Mouse (Mus musculus) layer of hippocampus, postnatal 25 days (tissue): Measurements from ENCODE around the gene Vcan. TPM values are rescaled to one million over a fixed set of nuclear protein-coding genes. Genes with fewer than 3 reads are reported as not detected.

ENCODE experiments used
- DNase-seq, 2 experiments: peaks; one replicate each; pipeline ENCODE4 v3.0.0; 2022; ENCODE audit warnings: mixed read lengths in 2 of 2, low spot score in 1 of 2; ENCODE audit errors: extremely low spot score in 1 of 2
- total RNA-seq, 2 experiments: library from RNA; stranded (reverse); gene quantifications; 2 replicates each; pipeline ENCODE4 v1.2.3; 2021

The Vcan gene
- total RNA-seq, 2 experiments from 2014 or later = 17.5 to 17.7 TPM

DNA sequence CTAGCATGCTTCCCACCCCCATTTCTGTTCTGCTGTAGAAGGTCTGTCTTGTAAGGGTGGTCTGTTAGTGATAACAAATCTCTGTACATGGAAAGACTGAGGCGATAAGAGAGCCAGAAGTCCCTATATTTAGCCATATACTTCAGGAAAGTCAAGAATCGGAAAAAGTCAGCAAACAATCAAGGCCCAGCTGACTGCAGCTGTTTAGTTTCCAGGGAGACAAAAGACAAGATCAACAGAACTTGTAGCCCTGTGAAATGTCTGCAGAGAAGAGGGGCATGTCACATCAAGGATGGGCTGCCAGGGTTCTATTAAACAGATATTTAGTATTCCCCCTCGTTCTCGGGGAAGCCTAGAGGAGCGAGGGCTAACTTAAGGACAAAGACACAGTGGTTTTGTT, 7.2 kb downstream of the Vcan start:
- no peak for DNase-seq

DNA sequence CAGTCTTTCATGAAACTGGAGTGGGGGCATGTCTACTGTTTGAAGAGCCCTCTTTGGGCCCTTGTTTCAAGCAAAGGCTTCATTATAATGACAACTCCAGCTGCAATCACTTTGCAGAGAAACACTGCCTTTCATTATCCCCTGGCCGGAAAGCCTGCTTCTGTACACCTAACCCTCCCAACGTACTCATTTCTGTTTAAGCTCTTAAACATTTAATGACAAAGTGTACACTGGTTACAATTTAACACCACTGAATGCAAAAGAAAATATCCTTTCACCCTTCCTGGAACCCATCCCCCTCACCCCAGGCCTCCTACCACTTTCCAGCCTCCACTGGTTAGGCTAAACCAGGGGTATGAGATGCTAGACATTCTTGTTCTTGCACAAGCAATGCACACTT, 15.8 kb downstream of the Vcan start:
- DNase-seq = no peak

DNA sequence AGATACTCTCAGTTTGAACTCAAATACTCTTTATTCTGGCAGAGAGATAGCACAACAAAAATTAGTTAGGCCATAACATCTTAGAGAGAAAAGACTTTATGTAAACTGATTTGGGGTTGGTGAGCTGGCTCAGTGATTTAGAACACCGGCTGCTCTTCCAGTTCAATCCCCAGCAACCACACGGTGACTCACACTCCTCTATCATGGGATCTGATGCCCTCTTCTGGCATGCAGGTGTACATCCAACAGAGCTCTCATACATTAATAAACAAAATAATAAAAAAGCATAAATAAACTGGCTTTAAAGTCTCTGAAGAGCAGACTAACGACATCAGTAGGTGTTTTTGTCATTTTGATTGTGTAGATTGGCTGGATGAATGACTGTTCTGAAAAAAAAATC, 21.8 kb downstream of the Vcan start:
- no peak for DNase-seq

DNA sequence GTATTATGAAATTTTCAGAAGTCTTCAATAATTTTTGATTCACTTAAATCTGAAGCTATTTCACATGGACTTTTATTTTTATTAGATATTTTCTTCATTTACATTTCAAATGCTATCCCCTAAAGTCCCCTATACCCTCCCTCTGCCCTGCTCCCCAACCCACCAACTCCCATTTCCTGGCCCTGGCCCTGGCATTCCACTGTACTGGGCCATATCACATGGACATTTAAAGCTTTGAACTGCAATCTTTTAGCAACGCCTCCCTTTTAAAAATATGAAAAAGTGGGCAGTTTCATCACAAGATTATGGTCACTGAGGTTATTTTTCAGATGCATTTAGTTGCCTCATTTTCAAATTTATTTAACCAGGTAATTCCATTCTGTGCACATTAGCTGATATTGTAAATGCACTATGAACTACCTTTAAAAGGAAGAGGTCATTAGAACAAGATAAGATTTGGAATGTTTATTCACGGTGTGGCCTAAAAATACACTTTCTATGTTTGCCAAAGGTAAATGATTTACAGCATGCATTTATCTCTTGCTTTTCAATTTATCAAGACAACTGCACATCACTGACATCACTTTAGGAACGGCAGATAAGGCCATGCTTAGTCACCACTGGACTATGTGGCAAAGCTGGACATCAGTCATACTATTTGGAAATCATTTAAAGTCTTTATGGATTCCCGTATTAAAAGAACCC, 32.7 kb downstream of the Vcan start:
- no peak for DNase-seq

DNA sequence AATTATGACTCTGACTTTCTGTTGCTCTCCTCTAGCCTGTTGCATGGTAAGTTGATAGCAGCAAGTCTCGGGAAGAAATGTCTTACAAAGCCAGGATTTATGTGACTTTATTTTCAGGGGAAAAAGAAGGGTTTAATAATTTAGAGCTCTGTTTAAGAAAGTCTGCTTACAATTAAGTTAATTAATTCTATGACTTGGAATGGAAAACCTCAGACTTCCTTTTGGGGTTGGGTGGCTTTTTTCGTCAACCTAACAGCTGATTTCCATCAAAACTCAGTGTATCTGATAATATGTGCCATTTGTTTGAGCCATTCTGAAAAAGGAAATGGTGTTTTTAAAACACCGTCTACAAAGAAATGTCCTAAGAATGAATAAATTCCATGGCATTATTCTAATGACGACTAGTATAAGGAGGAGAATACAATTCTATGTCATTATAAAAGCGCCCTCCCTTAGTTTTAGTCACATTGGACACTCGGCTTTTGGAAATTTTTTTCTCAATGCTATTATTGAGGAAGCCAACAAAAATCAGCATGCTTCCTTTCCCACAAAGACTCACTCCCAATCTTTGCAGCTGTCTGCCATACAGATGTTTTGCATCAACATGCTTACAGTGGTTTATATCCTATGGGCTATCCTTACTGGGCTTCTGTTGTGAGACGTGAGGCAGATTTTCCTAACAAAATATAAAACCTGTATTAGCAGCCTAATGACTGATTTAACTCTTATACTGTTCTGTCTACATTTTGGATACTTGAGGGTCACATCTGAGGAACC, 34.0 kb downstream of the Vcan start:
- no peak for DNase-seq

DNA sequence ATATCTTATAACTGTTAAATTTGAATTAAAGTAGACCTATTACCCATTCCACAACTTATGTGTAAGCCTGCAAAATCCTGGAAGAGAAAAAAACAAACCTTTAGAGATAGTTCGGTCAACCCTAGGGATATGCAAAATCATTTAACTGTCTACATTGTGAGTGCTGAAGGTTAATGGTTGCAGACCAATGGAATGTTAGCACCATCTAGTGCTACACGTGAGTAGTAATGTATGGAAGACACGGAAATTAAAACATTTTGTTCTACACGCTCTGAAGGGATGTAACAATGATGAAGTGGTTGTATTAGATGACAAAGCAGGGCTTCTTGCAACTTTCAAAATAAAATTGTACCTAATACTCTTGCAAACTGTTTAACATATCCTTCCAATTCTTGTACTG, 39.9 kb downstream of the Vcan start:
- no peak for DNase-seq

DNA sequence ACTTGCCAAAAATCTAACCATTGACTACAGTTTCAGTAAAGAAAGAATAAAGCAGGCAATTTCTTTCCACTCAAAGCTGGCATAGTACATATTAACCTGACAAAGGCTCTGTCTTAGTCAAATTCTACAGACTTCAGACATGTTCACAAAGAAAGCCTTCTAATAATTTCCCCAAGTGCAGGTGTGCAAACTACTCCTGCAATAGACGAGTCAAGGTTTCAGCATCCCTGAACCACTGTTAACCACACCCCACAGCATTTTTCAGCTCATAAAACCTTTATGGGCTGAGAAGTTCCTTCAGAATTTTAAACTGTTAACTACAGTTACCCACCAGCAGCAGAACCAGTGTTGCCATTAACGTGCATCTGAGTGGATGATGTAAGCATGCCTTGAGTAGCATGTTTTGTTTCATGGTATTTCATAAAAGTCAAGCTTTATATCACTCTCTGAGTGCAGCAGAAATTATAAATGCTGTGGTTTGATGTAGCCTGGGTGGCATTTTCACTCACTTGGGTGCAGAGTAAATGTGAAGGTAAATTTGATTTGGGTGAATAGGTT, 42.2 kb downstream of the Vcan start:
- no peak for DNase-seq

DNA sequence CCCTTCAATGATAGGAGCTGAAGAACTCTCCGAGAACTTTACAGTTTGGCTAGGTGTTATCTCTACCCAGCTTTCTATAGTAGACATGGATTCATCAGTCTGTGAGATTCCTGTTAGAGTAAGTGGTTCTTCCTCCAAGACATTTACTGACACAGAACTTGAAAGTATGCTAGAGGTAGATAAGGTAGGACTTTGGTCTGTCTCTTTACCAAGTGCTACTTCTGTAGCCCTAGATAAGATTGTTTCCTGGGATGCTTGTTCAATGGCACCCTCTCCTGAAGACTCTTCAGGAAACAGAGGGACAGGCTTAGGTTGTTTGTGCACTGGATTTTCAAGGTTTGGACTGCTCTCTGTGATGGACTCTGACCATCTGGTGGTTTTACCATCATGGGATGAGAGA, 49.7 kb downstream of the Vcan start:
- DNase-seq = no peak

DNA sequence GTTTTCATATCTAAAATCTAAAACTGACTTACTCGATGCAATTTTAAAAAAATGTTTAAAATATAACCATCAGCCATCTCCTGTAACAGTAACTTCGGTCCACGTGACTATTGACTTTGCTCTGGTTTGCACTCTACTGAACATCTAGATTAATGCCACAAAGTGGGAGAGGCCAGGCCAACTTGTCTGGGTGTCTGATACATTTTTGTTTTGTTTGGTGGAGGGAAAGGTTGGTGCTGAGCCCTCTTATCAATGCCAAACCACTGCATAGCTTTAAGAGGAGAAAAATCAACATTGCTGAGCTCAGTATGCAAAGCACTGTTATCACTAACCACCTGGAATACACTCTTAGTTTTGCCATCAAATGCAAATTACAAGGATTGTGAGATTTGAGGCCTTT, 58.8 kb downstream of the Vcan start:
- no peak for DNase-seq

DNA sequence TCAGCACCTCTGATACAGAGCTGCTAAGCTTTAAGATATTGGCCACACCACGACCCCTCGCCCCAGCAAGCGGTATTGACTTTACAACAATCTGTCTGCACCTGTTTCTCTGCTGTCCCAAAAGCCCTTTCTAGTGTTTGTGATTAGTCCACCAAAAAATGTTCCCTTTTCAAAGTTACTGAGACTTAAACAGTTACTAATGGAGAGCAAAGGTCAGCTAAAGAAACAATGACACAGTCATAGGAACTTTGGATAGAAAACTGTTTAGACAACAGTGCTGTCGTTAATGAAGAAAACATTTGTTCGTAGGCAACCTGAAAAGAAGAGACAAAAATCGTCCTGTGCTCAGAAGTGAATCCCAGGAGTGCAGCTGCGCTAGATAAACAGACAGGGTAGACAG, 60.1 kb downstream of the Vcan start:
- no peak for DNase-seq

DNA sequence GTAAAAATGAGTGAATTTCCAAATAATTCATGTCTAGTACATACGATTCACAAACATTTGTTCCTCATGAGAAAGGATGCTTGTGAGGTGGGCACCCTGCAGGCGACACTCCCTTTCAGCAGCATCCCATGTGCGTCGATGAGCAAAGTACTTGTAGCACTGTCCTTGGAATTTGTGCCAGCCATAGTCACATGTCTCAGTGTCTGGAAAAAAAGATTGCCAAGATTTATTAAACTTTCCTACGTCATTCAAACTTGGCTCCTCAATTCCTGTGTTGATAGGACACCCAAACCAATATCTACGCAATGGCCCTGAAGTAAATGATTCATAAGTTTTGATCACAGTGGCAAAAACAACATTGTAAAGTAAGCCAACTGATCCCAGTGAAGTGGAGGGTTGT, 62.6 kb downstream of the Vcan start:
- DNase-seq = no peak

DNA sequence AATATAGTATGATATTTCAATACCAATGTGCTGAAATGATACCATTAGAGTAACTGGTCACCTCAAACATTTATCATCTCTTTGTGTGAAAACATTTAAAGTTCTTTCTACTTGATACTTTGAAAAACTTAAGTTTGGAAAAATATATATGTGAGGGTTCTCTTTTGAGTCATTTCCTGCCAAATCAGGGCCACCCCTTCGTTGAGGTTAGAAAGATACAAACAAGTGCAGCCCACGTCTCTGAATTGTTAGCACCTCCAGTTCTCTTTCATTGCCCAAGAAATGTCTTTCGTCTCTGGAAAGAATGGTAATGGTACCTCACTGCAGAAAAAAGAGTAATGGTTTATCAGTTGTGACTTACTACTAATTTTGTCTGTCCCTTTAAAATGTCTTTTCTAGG, 71.8 kb downstream of the Vcan start:
- no peak for DNase-seq

DNA sequence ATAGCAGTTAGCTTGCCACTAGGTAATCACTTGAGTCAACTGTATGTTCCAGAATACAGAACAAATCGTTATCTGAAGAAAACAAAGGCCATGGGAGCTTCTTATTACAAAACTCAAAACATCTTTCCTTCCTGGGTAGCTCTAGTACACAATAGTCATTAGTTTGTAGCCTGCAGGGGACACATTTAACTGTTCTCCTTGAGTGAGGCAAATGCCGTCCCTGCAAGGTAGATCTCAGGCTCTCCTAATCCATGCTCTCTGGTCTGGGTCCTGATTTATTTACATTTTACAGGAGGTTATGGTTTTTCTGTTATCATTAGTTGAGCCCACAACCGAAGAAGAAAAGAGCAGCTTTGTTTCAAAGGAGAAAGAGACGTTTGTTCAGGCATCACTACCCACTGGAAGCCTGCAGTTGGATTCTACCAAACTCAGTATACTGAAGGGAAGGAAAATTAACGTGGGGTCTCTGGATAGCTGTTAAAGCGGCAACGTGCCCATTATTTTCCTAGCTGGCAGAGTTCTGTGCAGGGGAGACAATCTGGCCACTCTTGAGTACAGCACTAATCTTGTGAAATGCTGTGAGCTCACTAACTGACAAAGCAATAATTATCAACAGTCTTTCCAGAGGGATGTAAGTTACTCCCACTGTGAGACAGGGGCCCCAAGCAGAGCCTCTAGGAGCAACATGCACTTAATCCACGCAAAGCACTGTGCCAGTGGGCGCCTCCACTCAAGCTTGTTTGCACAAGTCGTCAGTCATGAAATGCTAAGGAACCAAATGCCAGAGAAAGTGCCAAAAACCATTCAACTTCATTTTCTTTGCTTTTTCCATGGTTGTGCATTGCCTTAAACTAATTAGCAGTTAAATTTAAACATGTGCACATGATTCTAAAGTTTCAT, 73.1 kb downstream of the Vcan start:
- DNase-seq = no peak

DNA sequence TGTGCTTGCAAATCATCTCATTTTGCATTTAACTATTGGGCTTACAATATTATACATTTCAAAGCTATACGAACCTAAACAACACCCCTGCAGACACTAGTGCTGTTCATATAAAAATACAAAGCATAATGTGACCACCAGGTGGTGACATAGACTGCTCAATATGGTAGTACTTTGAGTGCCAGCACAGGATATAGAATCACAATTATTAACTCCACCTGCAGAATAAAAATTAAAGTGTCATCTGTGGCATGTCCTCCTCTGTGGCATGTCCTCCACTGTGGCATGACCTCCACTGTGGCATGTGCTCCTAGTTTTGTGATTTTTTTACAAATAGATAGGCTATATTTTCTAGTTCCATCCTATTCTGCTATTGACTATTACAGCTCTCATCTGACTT, 74.2 kb downstream of the Vcan start:
- DNase-seq = peak in 1 of 2 experiments; percentile 31

DNA sequence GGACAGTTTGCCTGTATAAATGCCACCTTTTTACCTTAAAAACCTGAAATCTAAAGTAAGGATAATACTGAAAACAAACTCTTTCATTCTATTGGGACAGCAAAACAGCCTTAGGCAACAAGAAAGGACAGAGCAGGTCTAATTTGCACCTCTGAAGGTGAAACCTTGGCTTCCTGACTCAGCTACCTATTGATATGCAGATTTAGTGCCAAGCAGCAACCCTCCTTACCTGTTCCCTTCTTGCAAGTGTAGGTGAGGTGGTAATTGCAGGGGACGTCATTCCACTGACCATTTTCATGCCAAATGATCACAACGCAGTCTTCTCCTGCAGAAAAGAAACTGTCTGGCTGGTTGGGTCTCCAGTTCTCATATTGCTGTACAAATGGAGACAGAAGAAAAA, 80.6 kb downstream of the Vcan start:
- no peak for DNase-seq

DNA sequence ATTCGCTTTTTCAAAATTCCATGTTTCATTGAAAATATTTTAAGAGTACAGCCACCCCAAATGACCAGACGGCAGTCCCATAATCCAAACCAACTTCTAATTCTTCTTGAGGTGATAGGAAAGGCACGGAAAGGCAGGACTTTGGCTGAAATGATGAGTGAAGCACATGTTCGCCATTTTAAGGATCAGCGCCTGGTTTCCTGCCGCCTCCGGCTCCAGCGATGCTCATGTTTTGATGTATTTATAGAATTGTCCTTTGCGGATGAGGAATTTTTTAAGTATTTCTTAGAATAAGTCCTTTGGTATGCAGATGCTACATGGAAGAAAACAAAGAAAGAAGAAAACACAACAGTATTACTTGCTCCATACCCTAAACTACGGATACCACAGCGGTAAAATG, 85.3 kb downstream of the Vcan start:
- DNase-seq = no peak

DNA sequence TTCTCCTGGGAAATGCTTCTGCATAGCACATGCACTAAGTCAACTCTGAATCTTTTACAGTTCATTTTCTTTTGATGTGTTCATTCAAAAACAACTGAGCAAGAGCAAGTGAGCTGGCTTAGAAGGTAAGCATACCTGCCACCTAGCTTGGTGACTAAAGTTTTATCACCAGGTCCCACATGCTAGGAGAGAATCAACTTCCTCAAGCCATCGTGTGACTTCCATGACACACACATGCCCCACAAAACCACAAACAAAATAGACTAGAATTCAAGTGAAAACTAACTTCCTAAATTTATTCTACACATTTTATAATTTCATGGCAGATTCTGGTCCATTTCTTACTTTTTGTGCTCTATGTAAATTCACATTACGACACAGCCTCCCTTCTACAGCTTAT, 89.0 kb downstream of the Vcan start:
- DNase-seq = no peak

DNA sequence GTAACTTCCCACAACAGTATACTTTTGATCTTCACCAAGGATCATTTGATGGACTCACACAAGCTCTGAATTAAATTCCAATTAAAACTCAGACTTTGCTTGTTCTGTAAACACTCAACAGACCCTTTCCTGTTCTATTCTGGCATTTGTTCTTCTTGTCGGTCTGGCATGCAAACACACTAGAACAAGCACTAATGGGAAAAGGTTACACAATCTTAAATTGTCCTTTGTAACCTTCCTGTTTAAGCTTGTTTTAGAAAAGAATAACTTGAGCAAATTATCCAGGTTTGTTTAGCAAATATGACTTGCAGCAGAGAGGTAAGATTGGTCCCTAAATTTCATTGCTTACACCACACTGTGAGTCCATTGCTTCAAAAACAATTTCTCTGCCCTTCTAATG, 89.5 kb downstream of the Vcan start:
- no peak for DNase-seq

DNA sequence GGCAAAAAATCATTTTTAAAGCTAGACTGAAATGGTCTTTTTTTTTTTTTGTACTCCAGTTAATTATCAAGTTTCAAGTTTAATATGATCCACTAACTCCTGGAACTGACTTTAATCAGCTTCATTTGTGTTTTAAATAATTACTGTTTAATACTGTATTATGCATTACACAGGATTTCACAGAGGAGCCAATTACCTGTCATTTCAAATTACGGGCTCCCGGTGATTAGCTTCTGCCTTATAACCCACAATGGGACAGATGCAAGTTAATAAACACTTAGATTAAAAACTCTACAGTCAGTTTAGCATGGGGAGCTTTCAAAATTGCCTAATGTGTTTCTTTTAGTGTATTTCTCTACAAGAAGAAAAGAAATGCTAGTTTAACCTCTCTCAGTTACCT, 96.7 kb downstream of the Vcan start:
- DNase-seq = no peak

DNA sequence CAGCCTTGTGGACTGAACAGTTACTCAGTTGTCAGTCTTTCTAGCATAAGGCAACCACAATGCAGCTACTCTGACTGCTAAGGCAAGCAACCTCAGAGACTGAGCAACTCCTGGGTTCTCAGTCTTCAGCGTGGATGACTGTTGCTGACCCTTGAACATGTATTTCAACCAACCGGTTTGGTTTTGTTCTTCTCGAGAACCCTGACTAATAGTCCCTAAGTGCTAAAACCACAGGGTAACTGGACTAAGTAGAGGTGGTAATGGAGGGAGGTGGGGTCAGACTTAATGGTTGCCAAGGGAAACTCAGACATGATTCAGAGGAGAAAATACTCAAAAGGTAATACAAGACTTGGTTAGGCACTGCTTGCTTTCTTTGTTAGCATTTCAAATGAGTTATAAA, 105.3 kb downstream of the Vcan start:
- DNase-seq = no peak

DNA sequence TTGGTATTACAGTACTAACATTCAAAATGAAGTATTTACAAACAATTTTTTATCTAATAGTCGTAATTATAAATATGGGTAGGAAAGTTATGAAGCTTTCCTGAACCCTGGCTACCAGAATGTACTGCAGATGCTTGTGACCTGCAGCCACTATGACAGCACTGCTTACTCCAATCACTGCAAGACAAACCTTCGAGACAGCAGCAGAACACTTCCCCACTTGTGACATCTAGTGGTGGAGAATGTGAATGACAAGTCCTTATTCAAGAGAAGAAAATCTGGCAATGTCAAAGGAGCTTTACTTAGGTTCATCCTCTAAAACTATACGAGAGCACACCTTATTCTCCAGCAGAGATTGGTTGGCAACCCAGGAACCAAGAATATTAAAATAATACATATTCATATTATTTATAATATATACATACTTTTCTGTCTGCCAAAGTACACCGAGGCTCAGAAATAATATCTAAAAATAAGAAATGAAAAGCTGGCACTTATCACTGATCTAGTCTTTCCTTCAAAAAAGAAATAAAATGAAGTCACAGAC, 108.1 kb downstream of the Vcan start:
- no peak for DNase-seq
